Mouse (Mus musculus) limb, embryonic 14.5 days (tissue): Measurements from ENCODE around the gene Frmpd4. TPM values are rescaled to one million over a fixed set of nuclear protein-coding genes. Genes with fewer than 3 reads are reported as not detected.

Experiments
- ATAC-seq: fragments of 200-750 bp; cut with Nextera tagmentation; 2 replicates; pipeline ENCODE4 v1.8.0; 2017; ENCODE audit warnings: low read depth, moderate number of reproducible peaks, moderate TSS enrichment; ENCODE audit not compliant: low FRiP score
- DNase-seq: peaks from one replicate; pipeline ENCODE4 v3.0.0-alpha.2; 2015; ENCODE audit warnings: low spot score
- H3K27ac ChIP-seq: fragments of 300-500 bp; sonication (generic); replicated peaks from 2 replicates; pipeline ENCODE4 v1.5.1; 2014; ENCODE audit warnings: low read depth, mild to moderate bottlenecking, low read length, moderate library complexity, mixed read lengths
- H3K27me3 ChIP-seq: fragments of 300-500 bp; sonication (generic); 2 replicates; pipeline ENCODE4 v1.6.1; 2014; ENCODE audit warnings: low read length, mixed read lengths; ENCODE audit not compliant: control insufficient read depth, insufficient read depth
- H3K36me3 ChIP-seq: fragments of 300-500 bp; sonication (generic); 2 replicates; pipeline ENCODE4 v1.6.1; 2014; ENCODE audit warnings: mild to moderate bottlenecking, low read length, moderate library complexity, mixed read lengths; ENCODE audit not compliant: control insufficient read depth, insufficient read depth
- H3K4me1 ChIP-seq: fragments of 300-500 bp; sonication (generic); 2 replicates; pipeline ENCODE4 v1.6.1; 2014; ENCODE audit warnings: antibody characterized with exemption, low read length, mixed read lengths; ENCODE audit not compliant: control insufficient read depth, insufficient read depth
- H3K4me2 ChIP-seq: fragments of 300-500 bp; sonication (generic); replicated peaks from 2 replicates; pipeline ENCODE4 v1.6.1; 2014; ENCODE audit warnings: low read depth, mild to moderate bottlenecking, low read length, moderate library complexity; ENCODE audit not compliant: severe bottlenecking
- H3K4me3 ChIP-seq: fragments of 300-500 bp; sonication (generic); replicated peaks from 2 replicates; pipeline ENCODE4 v1.5.1; 2014; ENCODE audit warnings: low read length
- H3K9ac ChIP-seq: fragments of 300-500 bp; sonication (generic); 2 replicates; pipeline ENCODE4 v1.6.1; 2014; ENCODE audit warnings: mild to moderate bottlenecking, low read depth, low read length, moderate library complexity; ENCODE audit not compliant: severe bottlenecking
- H3K9me3 ChIP-seq: fragments of 300-500 bp; sonication (generic); 2 replicates; pipeline ENCODE4 v1.6.1; 2016; ENCODE audit warnings: low read length; ENCODE audit not compliant: control insufficient read depth
- POLR2A ChIP-seq: fragments of 200-500 bp; IDR thresholded peaks from 2 replicates; pipeline ENCODE4 v1.8.0; 2012; ENCODE audit warnings: inconsistent platforms, mild to moderate bottlenecking, moderate library complexity, borderline replicate concordance; ENCODE audit not compliant: insufficient read depth, insufficient read length; ENCODE audit errors: extremely low read depth
- WGBS: fragments of 180-500 bp; shearing (Covaris S2); extraction: QIAGEN DNeasy Blood & Tissue Kit; methylation state at CpG from one replicate; pipeline ENCODE4 v1.1.7; 2014; 5-methylcytosine and 5-hydroxymethylcytosine counted together
- polyA plus RNA-seq, 2 experiments: library from polyadenylated mRNA; depleted of rRNA in 1 of 2; stranded (reverse) in 1 of 2; unstranded in 1 of 2; fragments of >200 nt; fragmentation: Nextera tagmentation in 1 of 2; extraction: Ambion mirVana in 1 of 2; gene quantifications; 2 replicates each; pipeline versions ENCODE4 v1.2.1 to v1.2.3; 2012 to 2014

The Frmpd4 gene
- polyA plus RNA-seq, 2 experiments, result 0.38 to 0.41 TPM

- no peaks in the 10 kb centered on the region for H3K27me3 ChIP-seq
- H3K4me3 ChIP-seq, result no peak overlapping the region
- no peaks in the 10 kb centered on the region for H3K9me3 ChIP-seq
- no peak overlapping the region for H3K9ac ChIP-seq
- WGBS, result 73% methylated on average over 4 of the region's 4 CpGs
- no peak for DNase-seq
- no peaks in the 10 kb centered on the region for H3K4me1 ChIP-seq
- no peak overlapping the region for H3K4me2 ChIP-seq
- H3K36me3 ChIP-seq, result no peaks in the 10 kb centered on the region
- no peak for TF ChIP-seq POLR2A
- no peak for ATAC-seq
- H3K27ac ChIP-seq, result no peak overlapping the region
Measured at GRCm38 (mm10) chrX:168020574-168021145, 556.4 kb downstream of the Frmpd4 start.

GRCm38 (mm10) chrX:168017792-168018191, 559.2 kb downstream of the Frmpd4 start:
- H3K4me2 ChIP-seq, result no peak overlapping the region
- no peaks in the 10 kb centered on the region for H3K36me3 ChIP-seq
- no peaks in the 10 kb centered on the region for H3K4me1 ChIP-seq
- DNase-seq (no peak), ATAC-seq (no peak)
- no peak overlapping the region for H3K9ac ChIP-seq
- no peaks in the 10 kb centered on the region for H3K9me3 ChIP-seq
- WGBS, result 91% methylated on average over 3 of the region's 3 CpGs
- H3K27ac ChIP-seq, result no peak overlapping the region
- H3K27me3 ChIP-seq, result no peaks in the 10 kb centered on the region
- H3K4me3 ChIP-seq, result no peak overlapping the region
- TF ChIP-seq POLR2A, result no peak

DNA sequence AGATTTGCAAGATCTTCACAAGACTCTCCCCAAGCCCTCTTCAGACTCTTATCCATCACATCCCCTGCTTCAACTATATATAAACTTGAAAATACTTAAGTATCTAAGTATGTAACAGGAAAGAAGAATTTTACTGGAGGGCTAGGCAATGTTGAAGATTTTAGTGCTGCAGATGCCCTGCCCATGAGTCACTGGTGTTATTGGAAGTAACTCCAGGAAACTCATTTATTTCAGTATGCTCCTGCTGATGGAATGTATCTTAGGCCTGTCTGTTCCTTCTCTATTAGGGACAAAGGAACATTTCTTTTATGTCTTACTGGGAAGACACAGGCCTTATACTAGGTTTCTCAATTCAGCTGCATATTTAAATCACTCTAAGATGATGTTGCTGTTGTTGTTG, 592.2 kb downstream of the Frmpd4 start:
- TF ChIP-seq POLR2A, result no peak
- Histone ChIP-seq H3K36me3 (no peaks in the 10 kb centered on the region), H3K4me2 (no peak overlapping the region), H3K9ac (no peak overlapping the region), H3K4me3 (no peak overlapping the region), H3K9me3 (no peaks in the 10 kb centered on the region), H3K27me3 (no peaks in the 10 kb centered on the region; the same call in 1 of the 2 replicates), H3K4me1 (no peaks in the 10 kb centered on the region), H3K27ac (no peak overlapping the region)
- DNase-seq (no peak), ATAC-seq (no peak)

GRCm38 (mm10) chrX:167951207-167951606, 625.8 kb downstream of the Frmpd4 start:
- 79% methylated on average over 2 of the region's 2 CpGs for WGBS
- Histone ChIP-seq H3K4me2 (no peak overlapping the region), H3K36me3 (no peaks in the 10 kb centered on the region), H3K9ac (no peak overlapping the region), H3K9me3 (no peaks in the 10 kb centered on the region), H3K4me1 (no peaks in the 10 kb centered on the region), H3K27ac (no peak overlapping the region), H3K27me3 (no peaks in the 10 kb centered on the region), H3K4me3 (no peak overlapping the region)
- ATAC-seq (no peak), DNase-seq (no peak)
- no peak for TF ChIP-seq POLR2A

GRCm38 (mm10) chrX:167909483-167909882, 667.5 kb downstream of the Frmpd4 start:
- ATAC-seq, result no peak

DNA sequence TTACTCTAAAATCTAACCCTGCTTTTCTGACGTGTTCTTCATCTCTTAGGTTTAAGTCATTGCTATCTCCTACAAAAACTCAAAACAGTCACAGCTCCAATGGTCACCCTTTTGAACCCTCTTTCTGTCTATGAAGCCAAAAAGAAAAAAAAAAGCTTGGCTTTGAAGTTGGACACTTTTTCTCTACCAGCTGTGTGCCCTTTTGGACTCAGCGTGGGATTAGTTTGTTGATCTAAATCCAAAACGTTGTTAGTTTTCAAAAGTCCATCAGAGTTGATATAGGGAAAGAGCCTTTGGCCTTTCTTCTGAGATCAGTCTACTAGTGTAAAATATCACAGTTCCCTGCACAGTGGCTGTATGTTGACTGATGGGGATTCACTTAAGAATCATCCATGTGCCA, 676.0 kb downstream of the Frmpd4 start:
- Histone ChIP-seq H3K4me1 (no peaks in the 10 kb centered on the region), H3K4me2 (no peak overlapping the region), H3K27me3 (no peaks in the 10 kb centered on the region), H3K27ac (no peak overlapping the region), H3K36me3 (no peaks in the 10 kb centered on the region), H3K4me3 (no peak overlapping the region), H3K9me3 (no peaks in the 10 kb centered on the region), H3K9ac (no peak overlapping the region)
- no peak for ATAC-seq
- TF ChIP-seq POLR2A, result no peak
- DNase-seq, result no peak
- 86% methylated on average over 3 of the region's 3 CpGs for WGBS

More at GRCm38 (mm10) chrX:167909483-167909882, 667.5 kb downstream of the Frmpd4 start:
- TF ChIP-seq POLR2A, result no peak
- Histone ChIP-seq H3K4me1 (no peaks in the 10 kb centered on the region), H3K27me3 (no peaks in the 10 kb centered on the region; the same call in 1 of the 2 replicates), H3K9ac (no peak overlapping the region), H3K4me3 (no peak overlapping the region), H3K9me3 (no peaks in the 10 kb centered on the region), H3K36me3 (no peaks in the 10 kb centered on the region), H3K4me2 (no peak overlapping the region), H3K27ac (no peak overlapping the region)
- no peak for DNase-seq
